Mouse (Mus musculus): ENCODE measurements at regions not wholly inside any gene's neighbourhood (a gene's known extent, or its start where the extent isn't known, plus 50 kb on each side); places are given as distances from the start of the nearest gene placed in this dataset.

DNA sequence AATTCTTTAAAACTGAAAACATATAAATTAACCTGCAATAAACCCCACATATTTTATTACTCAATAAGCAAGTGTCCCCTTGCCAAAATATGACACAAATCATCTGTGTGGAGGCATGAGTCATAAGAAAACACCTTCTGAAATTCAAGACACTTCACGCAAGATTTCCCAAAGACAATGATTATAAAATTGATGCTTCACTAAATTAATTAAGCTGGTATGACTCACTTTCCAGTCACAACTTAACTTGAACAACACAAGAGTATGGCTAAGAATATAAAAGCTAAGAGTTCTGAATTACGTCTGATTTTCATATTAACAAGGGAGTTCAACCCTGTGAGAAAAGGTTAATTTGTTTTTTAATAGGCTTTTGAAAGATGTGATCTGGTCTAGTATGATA is 353.2 kb downstream of the Vgll3 start:
- ATAC-seq (no peak), DNase-seq (ENCODE audit: low spot score) (no peak)
- H3K4me3 ChIP-seq (ENCODE audit: low read depth, low read length) = no peak overlapping the region
- H3K4me2 ChIP-seq (replicated peaks; ENCODE audit: low read depth, low read length) = no peak overlapping the region
- no peak for TF ChIP-seq EP300 (IDR thresholded peaks at IDR 0.05)
- TF ChIP-seq CTCF (IDR thresholded peaks at IDR 0.05) = no peak
- no peak overlapping the region for H3K27ac ChIP-seq (ENCODE audit: low read length)
- no peak overlapping the region for H3K9ac ChIP-seq (replicated peaks; ENCODE audit: low read depth)
- H3K36me3 ChIP-seq (ENCODE audit: insufficient read depth, low read length) = no peaks in the 10 kb centered on the region
- 84% methylated on average over 2 of the region's 2 CpGs for WGBS
- H3K27me3 ChIP-seq (replicated peaks; ENCODE audit: insufficient read depth, low read length) = no peaks in the 10 kb centered on the region
- no peaks in the 10 kb centered on the region for H3K9me3 ChIP-seq (ENCODE audit: low read length)
- no peaks in the 10 kb centered on the region for H3K4me1 ChIP-seq (ENCODE audit: insufficient read depth, low read depth, low read length)

DNA sequence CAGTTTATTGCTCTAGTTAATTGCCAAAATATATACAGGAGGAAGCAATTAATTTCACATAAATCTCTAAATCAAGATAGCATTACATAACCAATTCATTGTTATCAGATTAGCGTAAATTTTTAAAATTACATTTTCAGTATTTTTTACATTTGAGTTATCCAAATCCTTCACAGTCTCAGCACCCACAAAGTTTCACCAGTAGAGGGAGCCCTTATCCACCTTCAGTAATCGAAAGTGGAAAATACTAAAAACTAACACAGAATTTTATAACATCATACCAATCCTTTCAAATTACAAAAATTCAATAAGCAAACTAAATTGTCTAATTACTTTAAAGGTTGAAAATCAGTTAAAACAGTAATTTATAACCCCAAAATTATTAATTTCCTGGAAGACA is 375.7 kb downstream of the Vgll3 start:
- ATAC-seq (no peak), DNase-seq (ENCODE audit: low spot score) (peak; percentile 30)
- H3K27ac ChIP-seq (ENCODE audit: low read length) = no peak overlapping the region
- H3K27me3 ChIP-seq (replicated peaks; ENCODE audit: insufficient read depth, low read length) = no peaks in the 10 kb centered on the region
- no peaks in the 10 kb centered on the region for H3K4me1 ChIP-seq (ENCODE audit: insufficient read depth, low read depth, low read length)
- H3K4me2 ChIP-seq (replicated peaks; ENCODE audit: low read depth, low read length) = no peak overlapping the region
- no peak for TF ChIP-seq EP300 (IDR thresholded peaks at IDR 0.05)
- TF ChIP-seq CTCF (IDR thresholded peaks at IDR 0.05) = peak; percentile 62
- 25% methylated on average over 2 of the region's 2 CpGs for WGBS
- no peak overlapping the region for H3K9ac ChIP-seq (replicated peaks; ENCODE audit: low read depth)
- H3K36me3 ChIP-seq (ENCODE audit: insufficient read depth, low read length) = no peaks in the 10 kb centered on the region
- H3K4me3 ChIP-seq (ENCODE audit: low read depth, low read length) = no peak overlapping the region
- no peaks in the 10 kb centered on the region for H3K9me3 ChIP-seq (ENCODE audit: low read length)

DNA sequence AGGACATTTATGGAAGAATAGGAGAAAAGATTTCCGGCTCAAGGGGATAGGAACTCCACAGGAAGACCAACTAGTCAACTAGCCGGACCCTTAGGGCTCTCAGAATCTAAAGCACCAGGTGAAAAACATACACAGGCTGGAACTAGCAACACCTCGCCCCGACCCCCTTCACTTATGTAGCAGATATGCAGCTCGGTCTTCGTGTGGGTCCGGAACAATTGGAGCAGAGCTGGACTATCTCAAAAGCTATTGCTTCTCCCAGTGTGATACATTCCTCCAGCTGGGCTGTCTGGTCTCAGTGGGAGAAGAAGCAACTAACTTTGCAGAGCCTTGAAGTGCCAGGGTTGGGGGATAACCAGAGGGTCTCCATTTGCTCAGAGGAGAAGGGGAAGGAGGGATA is 386.3 kb downstream of the Vgll3 start:
- Histone ChIP-seq H3K27ac (ENCODE audit: low read length) (no peak overlapping the region), H3K36me3 (ENCODE audit: insufficient read depth, low read length) (no peaks in the 10 kb centered on the region), H3K4me1 (ENCODE audit: insufficient read depth, low read depth, low read length) (no peaks in the 10 kb centered on the region), H3K4me3 (ENCODE audit: low read depth, low read length) (no peak overlapping the region), H3K4me2 (replicated peaks; ENCODE audit: low read depth, low read length) (no peak overlapping the region), H3K27me3 (replicated peaks; ENCODE audit: insufficient read depth, low read length) (no peaks in the 10 kb centered on the region), H3K9ac (replicated peaks; ENCODE audit: low read depth) (no peak overlapping the region), H3K9me3 (ENCODE audit: low read length) (no peaks in the 10 kb centered on the region)
- WGBS = 80% methylated on average over 7 of the region's 7 CpGs
- TF ChIP-seq EP300 (IDR thresholded peaks at IDR 0.05) (no peak), CTCF (IDR thresholded peaks at IDR 0.05) (no peak)
- no peak for DNase-seq (ENCODE audit: low spot score)
- ATAC-seq = no peak

All from lung, postnatal 0 days (tissue).